Mouse (Mus musculus): ENCODE data around the gene Fbrsl1. TPM values are rescaled to one million over a fixed set of nuclear protein-coding genes. Genes with fewer than 3 reads are reported as not detected.
"Not testable (repeated sequence)": the region's sequence is repeated elsewhere in the genome, so short reads cannot be mapped to it uniquely, and the experiment has no call there.

Fbrsl1 gene
- total RNA-seq, 1 experiment from 2014 or later, result 22.1 TPM

GRCm38 (mm10) chr5:110466531-110467424 lies 18.5 kb upstream of the Fbrsl1 start:
- no peak for ATAC-seq (replicated peaks; ENCODE audit: insufficient number of reproducible peaks, low FRiP score, low TSS enrichment, poor library complexity, severe bottlenecking)

- no peak for ATAC-seq (replicated peaks; ENCODE audit: insufficient number of reproducible peaks, low FRiP score, low TSS enrichment, poor library complexity, severe bottlenecking)
Measured at GRCm38 (mm10) chr5:110462646-110463045, 14.3 kb upstream of the Fbrsl1 start.

GRCm38 (mm10) chr5:110458936-110459335 lies 10.6 kb upstream of the Fbrsl1 start:
- ATAC-seq (replicated peaks; ENCODE audit: insufficient number of reproducible peaks, low FRiP score, low TSS enrichment, poor library complexity, severe bottlenecking), result no peak

DNA sequence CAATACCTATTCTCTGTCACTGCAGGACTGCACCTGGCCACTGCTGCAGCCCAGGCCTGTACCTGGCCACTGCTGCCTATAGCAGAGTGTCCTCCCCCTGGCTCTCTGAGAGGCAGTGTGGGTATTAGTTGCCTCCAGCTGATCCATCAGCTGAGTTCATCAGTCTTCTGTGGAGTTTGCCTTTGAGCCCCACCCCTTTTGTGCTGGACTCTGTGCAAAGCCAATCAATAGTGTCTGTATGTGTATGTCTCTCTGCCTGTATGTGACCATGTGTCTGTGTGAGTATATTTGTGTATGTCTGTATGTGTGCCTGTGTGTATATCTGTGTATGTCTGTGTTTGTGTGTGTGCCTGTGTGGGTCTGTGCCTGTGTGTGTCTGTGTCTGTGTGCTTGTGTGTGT lies 7.0 kb upstream of the Fbrsl1 start:
- ATAC-seq (replicated peaks; ENCODE audit: insufficient number of reproducible peaks, low FRiP score, low TSS enrichment, poor library complexity, severe bottlenecking), result no peak

- ATAC-seq (replicated peaks; ENCODE audit: insufficient number of reproducible peaks, low FRiP score, low TSS enrichment, poor library complexity, severe bottlenecking), result 0 out of 2 replicates have a peak, but pooled peaks have one; percentile 4
Measured at GRCm38 (mm10) chr5:110449294-110449693, 991 bp upstream of the Fbrsl1 start.

DNA sequence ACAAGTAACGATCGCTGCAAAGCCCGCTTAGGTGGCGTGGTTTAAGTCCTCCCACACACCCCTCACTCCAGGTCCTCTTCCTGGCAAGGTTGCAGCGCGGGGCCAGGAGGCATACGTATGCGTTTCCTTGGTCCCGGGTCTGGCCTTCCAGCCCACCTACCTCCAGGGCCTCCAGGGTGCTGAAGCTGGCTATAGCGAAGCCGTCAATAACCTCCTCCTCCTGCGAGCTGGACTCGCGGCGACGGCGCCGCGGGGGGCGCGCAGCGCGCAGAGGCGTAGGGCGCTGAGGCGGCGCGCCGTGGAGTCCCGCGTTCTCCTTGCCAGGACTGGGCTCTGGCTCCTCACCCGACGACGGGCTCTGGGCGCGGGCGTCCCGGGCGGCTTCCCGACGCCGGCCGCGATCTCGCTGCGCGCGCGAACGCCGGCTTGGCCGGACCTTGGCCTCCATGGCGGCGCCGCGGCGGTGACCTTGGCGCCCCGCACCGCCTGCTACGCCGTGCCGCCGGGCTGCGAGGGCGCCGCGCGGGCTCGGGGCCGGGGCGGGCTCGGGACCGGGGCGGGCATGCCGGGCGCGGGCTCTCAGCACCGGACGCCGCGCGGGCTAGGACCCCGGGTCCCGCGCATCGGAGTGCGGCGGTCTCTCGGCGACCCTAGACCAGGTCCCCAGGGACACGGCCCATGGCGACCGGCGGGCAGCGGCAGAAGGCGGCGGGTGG lies 425 bp downstream of the Fbrsl1 start:
- no peak for ATAC-seq (replicated peaks; ENCODE audit: insufficient number of reproducible peaks, low FRiP score, low TSS enrichment, poor library complexity, severe bottlenecking)

GRCm38 (mm10) chr5:110444509-110444908 lies 3.8 kb downstream of the Fbrsl1 start:
- ATAC-seq (replicated peaks; ENCODE audit: insufficient number of reproducible peaks, low FRiP score, low TSS enrichment, poor library complexity, severe bottlenecking), result no peak

DNA sequence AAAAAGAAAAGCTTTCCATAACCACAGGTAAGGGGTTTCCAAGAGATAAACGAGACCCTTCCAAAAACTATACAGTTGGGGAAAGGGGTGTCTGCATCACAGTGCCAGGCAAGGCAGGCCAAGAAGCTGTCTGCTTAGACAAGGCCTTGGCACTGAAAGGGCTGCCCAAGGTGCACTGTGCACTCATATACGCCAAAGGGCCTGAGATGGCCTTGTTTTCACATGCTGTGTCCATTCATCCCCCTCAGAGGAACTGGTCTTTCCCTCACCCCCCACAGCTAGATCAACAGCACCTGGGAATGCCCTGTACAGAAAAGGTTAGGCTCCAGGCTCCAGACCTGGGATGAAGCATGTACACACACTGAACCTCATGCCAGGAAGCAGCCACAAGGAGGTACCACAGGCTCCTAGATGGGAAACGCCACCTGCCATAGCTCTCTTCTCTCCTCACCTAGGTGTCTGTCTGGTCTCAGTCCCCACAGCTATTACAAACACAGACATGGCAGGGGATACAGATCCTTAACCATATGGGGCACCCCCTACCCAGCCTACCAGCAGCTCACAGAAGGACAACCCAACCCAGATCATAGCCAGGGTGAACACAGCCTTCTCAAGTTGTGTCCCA lies 5.2 kb downstream of the Fbrsl1 start:
- no peak for ATAC-seq (replicated peaks; ENCODE audit: insufficient number of reproducible peaks, low FRiP score, low TSS enrichment, poor library complexity, severe bottlenecking)

DNA sequence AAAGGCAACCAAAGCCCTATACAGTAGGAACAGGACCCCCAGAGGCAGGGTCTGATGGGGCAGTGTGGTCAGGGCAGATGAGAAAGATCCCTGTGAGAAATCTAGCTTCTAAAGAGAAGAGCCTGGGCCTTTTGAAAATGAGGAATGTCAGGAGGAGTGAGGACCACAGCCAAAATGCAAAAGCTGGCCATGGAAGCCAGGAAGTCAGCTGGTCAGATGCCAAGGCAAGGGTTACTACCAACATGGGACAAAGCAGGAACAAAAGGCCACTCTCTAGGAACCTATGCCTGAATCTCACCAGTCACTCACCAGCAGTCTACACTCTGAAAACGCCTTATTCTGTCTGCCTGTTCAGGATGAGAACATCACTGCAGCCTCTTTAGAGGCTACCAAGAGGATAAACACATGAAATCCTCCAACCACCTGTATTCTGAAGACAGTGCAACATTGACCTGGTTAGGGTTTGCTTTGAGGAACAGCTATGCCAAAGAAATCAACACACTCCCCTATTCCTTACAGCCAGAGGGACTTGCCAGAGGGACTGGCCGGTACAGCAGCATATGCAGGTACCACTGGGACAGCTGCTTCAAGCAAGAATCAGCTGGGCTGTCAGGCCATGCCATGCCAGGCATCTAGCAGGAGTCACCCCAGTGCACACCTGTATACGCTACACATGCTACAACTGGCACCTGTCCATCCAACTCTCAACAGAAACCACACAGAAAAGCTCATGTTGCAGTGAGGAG lies 8.6 kb downstream of the Fbrsl1 start:
- no peak for ATAC-seq (replicated peaks; ENCODE audit: insufficient number of reproducible peaks, low FRiP score, low TSS enrichment, poor library complexity, severe bottlenecking)

GRCm38 (mm10) chr5:110438591-110438990 lies 9.7 kb downstream of the Fbrsl1 start:
- ATAC-seq (replicated peaks; ENCODE audit: insufficient number of reproducible peaks, low FRiP score, low TSS enrichment, poor library complexity, severe bottlenecking), result no peak

DNA sequence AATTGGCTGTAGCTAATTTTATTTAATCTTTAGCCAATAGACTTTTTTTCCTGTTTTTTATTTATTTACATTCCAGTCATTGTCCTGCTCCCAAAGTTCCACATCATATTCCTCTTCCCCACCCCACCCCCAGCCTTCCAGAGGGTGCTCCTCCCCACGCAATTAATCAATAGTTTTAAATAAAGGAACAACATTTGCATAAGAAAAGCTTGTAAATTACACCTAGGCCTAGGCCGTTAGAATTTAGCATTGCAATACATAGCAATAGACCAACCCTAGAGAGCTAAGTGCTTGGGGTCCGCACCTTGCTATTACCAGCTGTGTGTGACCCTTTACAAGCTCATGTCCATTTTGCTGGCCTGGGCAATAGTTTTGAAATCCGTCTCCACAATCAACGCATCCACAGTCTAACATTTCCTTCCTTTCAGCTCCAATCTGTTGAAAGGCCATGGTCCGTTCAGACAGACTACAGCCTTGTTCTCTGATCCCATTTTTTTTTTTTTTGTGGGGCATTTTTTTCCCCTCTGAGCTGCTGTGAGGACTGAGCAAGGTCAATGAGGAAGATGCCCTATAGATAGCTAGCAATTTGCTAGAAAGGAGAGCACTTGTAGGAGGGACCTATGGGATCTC lies 10.6 kb downstream of the Fbrsl1 start:
- no peak for ATAC-seq (replicated peaks; ENCODE audit: insufficient number of reproducible peaks, low FRiP score, low TSS enrichment, poor library complexity, severe bottlenecking)

DNA sequence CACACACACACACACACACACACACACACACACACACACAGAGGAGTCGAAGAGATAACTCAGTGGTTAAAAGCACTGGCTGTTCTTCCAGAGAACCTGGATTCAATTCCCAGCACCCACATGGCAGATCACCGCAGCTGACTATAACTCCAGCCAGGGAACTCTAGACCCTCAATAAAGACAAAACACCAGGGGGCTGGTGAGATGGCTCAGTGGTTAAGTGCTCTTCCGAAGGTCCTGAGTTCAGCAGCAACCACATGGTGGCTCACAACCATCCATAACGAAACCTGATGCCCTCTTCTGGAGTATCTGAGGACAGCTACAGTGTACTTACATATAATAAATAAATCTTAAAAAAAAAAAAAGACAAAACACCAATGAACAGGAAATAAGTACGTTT lies 12.1 kb downstream of the Fbrsl1 start:
- ATAC-seq (replicated peaks; ENCODE audit: insufficient number of reproducible peaks, low FRiP score, low TSS enrichment, poor library complexity, severe bottlenecking), result not testable (repeated sequence)

GRCm38 (mm10) chr5:110434816-110435215 lies 13.5 kb downstream of the Fbrsl1 start:
- ATAC-seq (replicated peaks; ENCODE audit: insufficient number of reproducible peaks, low FRiP score, low TSS enrichment, poor library complexity, severe bottlenecking), result no peak

- ATAC-seq (replicated peaks; ENCODE audit: insufficient number of reproducible peaks, low FRiP score, low TSS enrichment, poor library complexity, severe bottlenecking), result no peak
Measured at GRCm38 (mm10) chr5:110429045-110429444, 19.3 kb downstream of the Fbrsl1 start.

DNA sequence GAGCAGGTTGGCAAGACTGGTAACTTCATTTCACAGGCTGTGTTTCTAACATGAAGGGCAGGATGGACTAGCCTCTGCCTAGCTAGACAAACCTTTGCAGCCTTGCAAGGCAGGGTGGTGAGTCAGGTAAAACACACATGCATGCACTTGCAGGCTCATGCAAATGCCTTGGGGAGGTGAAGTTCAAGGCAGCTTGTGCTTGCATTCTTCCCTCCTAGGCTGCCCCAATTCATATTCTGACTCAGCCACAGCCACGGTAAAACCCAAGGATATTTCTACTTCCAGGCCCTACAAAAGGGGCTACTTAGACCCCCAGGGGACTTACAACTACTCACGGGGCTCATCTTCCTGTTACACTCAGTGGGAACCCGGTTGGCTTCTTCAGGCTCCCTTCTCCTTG lies 20.0 kb downstream of the Fbrsl1 start:
- ATAC-seq (replicated peaks; ENCODE audit: insufficient number of reproducible peaks, low FRiP score, low TSS enrichment, poor library complexity, severe bottlenecking), result no peak

- ATAC-seq (replicated peaks; ENCODE audit: insufficient number of reproducible peaks, low FRiP score, low TSS enrichment, poor library complexity, severe bottlenecking), result no peak
Measured at GRCm38 (mm10) chr5:110425187-110425586, 23.1 kb downstream of the Fbrsl1 start.

- no peak for ATAC-seq (replicated peaks; ENCODE audit: insufficient number of reproducible peaks, low FRiP score, low TSS enrichment, poor library complexity, severe bottlenecking)
Measured at GRCm38 (mm10) chr5:110424204-110424603, 24.1 kb downstream of the Fbrsl1 start.

DNA sequence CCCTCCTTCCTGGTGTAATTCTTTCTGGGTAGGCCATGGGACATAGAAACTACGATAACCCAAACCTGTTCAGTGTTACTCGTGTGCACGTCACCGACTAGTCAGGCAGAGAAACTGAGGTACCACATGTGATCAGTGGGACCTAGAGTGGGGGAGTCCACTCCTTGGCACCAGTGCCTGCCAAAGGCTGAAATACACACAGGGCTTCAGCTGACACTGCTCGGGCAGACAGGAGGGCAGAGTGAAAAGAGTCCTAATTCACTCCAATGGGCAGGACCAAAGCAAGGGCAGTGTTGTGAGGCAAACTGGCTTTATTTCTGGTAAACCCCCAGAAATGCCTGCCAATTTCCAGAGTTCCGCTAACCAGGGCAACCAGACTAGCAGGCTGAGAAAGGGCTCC lies 26.9 kb downstream of the Fbrsl1 start:
- ATAC-seq (replicated peaks; ENCODE audit: insufficient number of reproducible peaks, low FRiP score, low TSS enrichment, poor library complexity, severe bottlenecking), result no peak
